Mouse (Mus musculus) hindbrain, embryonic 12.5 days (tissue): ENCODE results near the gene Herc2. TPM values are rescaled to one million over a fixed set of nuclear protein-coding genes. Genes with fewer than 3 reads are reported as not detected.

Source experiments
- ATAC-seq: fragments of 200-750 bp; cut with Nextera tagmentation; 2 replicates; pipeline ENCODE4 v1.8.0; 2017; ENCODE audit warnings: moderate TSS enrichment; ENCODE audit not compliant: low FRiP score
- H3K27ac ChIP-seq: fragments of 300-500 bp; sonication (generic); 2 replicates; pipeline ENCODE4 v1.5.1; 2016; ENCODE audit warnings: mild to moderate bottlenecking
- H3K27me3 ChIP-seq: fragments of 300-500 bp; sonication (generic); 2 replicates; pipeline ENCODE4 v1.6.1; 2016; ENCODE audit warnings: mild to moderate bottlenecking
- H3K36me3 ChIP-seq: fragments of 300-500 bp; sonication (generic); 2 replicates; pipeline ENCODE4 v1.6.1; 2016; ENCODE audit warnings: mild to moderate bottlenecking
- H3K4me1 ChIP-seq: fragments of 300-500 bp; sonication (generic); 2 replicates; pipeline ENCODE4 v1.6.1; 2016
- H3K4me2 ChIP-seq: fragments of 300-500 bp; sonication (generic); replicated peaks from 2 replicates; pipeline ENCODE4 v1.6.1; 2016; ENCODE audit warnings: mild to moderate bottlenecking
- H3K4me3 ChIP-seq: fragments of 300-500 bp; sonication (generic); 2 replicates; pipeline ENCODE4 v1.5.1; 2016; ENCODE audit warnings: mild to moderate bottlenecking
- H3K9ac ChIP-seq: fragments of 300-500 bp; sonication (generic); 2 replicates; pipeline ENCODE4 v1.6.1; 2016; ENCODE audit warnings: mild to moderate bottlenecking, moderate library complexity
- H3K9me3 ChIP-seq: fragments of 300-500 bp; sonication (generic); replicated peaks from 2 replicates; pipeline ENCODE4 v1.6.1; 2016; ENCODE audit warnings: mild to moderate bottlenecking
- WGBS: fragments of 180-500 bp; shearing (Covaris S2); methylation state at CpG from one replicate; pipeline ENCODE4 v1.1.7; 2016; 5-methylcytosine and 5-hydroxymethylcytosine counted together
- polyA plus RNA-seq: library from polyadenylated mRNA; unstranded; fragments of >200 nt; fragmentation: Nextera tagmentation; extraction: Ambion mirVana; gene quantifications from 2 replicates; pipeline ENCODE4 v1.2.1, GENCODE M21; 2016

The Herc2 gene
- polyA plus RNA-seq, 1 experiment from 2014 or later = 36.8 TPM

DNA sequence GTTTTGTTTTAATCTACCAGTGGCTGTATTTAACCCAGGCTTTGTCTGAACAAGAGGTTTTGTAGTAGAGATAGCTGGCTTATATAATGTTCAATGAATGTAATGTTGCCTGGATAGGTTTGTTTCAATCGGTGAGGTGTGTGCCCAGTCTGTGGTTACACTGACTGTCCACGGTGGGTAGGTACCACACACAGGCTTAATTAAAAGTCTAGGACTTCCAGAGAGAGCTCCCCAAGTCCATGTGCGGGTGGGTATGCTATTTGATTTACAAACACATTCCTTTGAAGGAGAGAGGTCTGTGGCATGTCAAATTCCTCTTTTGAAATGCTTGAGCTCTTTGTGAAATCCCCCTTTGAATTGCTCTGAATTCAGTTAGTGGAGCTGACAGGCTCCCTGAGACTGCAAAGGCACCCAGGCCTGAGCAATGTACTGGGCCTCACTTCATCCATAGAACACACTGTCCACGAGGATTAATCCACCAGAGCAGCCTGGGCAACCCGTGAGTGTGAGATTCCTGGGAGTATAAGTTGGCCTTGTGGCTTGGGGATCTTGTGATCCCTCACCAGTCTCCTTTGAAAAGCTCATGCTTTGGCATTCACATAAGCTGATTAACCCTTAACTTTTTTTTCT lies 185.9 kb downstream of the Herc2 start:
- no peak for ATAC-seq
- H3K36me3 ChIP-seq = peaks cover 15% of the 10 kb centered on the region

DNA sequence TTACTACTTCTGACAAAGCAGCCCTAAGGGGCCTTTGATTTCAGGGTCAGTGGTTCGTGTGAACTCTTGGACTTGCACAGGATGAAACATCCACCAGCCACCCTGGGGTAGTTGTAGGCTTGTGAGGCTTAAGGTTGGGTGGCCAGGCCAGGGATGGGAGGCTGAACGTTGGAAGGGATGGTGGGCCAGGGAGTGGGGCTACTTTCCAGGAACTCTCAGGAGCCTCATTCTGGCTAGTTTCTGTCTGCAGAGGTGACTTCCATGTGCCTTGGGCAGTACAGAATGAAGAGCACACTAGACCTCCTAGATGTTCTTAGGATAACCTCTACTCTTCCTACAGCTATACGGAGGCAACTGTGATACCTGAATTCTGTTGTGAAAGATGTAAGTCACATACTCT lies 186.6 kb downstream of the Herc2 start:
- no peak overlapping the region for H3K27ac ChIP-seq
- H3K4me2 ChIP-seq = no peak overlapping the region
- H3K9me3 ChIP-seq = no peaks in the 10 kb centered on the region
- peaks cover 3% of the 10 kb centered on the region; the same call in 1 of the 2 replicates for H3K4me1 ChIP-seq
- H3K4me3 ChIP-seq = no peak overlapping the region
- no peak for ATAC-seq
- H3K9ac ChIP-seq = no peak overlapping the region
- H3K27me3 ChIP-seq = no peaks in the 10 kb centered on the region
- 80% methylated on average over 3 of the region's 3 CpGs for WGBS
- peaks cover 9% of the 10 kb centered on the region for H3K36me3 ChIP-seq

More for the DNA sequence above, 185.9 kb downstream of the Herc2 start:
- Histone ChIP-seq H3K9me3 (no peaks in the 10 kb centered on the region), H3K4me2 (no peak overlapping the region), H3K9ac (no peak overlapping the region), H3K27ac (no peak overlapping the region), H3K27me3 (no peaks in the 10 kb centered on the region), H3K4me1 (peaks cover 3% of the 10 kb centered on the region; the same call in 1 of the 2 replicates), H3K4me3 (no peak overlapping the region)
- 45% methylated on average over 5 of the region's 5 CpGs for WGBS

DNA sequence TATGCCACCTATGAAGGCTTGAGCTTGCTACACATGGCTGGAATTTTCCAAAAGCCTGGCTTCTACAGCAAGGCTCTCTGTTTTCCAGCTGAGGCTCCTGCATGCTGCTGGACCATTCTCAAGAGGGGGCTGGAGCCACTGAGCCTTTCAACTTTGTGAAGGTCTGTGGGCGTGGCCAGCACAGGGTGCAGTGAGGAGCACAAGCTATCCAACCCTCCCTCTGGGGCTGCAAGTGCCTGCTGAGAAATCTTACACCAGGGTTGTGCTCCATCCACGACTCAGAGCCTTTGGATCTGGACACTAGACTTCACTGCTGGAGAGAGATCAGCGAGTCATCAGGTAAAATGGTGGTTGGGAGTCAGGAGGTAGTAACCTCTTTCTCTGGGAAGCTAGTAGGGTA lies 189.5 kb downstream of the Herc2 start, which contains the start of gene Oca2:
Gene Oca2, plus strand, starts transcription at position 218 of the 400 bp plus-strand sequence.
- H3K4me1 ChIP-seq = peaks cover 3% of the 10 kb centered on the region; the same call in 1 of the 2 replicates
- H3K4me2 ChIP-seq = no peak within 1 kb of the TSS
- no peak within 1 kb of the TSS for H3K27ac ChIP-seq
- no peaks in the 10 kb centered on the region for H3K27me3 ChIP-seq
- WGBS = 44% methylated on average over 3 of the region's 3 CpGs
- H3K9me3 ChIP-seq = no peaks in the 10 kb centered on the region
- H3K36me3 ChIP-seq = no peaks in the 10 kb centered on the region
- H3K9ac ChIP-seq = no peak within 1 kb of the TSS
- ATAC-seq = no peak
- no peak within 1 kb of the TSS for H3K4me3 ChIP-seq

DNA sequence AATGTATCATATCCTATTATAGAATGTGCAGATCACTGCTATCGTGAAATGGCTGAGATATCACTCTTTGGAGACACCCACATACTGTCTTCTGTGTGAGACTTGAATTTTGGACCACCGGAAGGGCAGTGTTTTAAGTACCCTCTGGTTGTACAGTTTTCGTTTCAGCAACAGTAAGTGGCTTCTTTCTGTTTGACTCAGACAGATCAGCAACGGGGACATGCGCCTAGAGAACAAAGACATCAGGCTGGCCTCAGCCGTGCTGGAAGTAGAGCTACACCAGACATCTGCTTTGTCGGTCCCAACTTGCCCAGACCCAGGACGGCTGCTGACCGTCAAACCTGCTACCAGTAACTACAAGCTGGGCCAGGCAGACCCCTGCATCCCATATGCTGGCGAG lies 204.6 kb downstream of the Herc2 start:
- H3K27ac ChIP-seq = no peak overlapping the region
- no peak overlapping the region for H3K4me2 ChIP-seq
- WGBS = 81% methylated on average over 10 of the region's 10 CpGs
- H3K4me3 ChIP-seq = no peak overlapping the region
- no peak overlapping the region for H3K9ac ChIP-seq
- H3K27me3 ChIP-seq = no peaks in the 10 kb centered on the region
- H3K4me1 ChIP-seq = no peaks in the 10 kb centered on the region
- no peaks in the 10 kb centered on the region for H3K36me3 ChIP-seq
- H3K9me3 ChIP-seq = no peaks in the 10 kb centered on the region
- ATAC-seq = no peak

GRCm38 (mm10) chr7:56257875-56258441 lies 208.0 kb downstream of the Herc2 start:
- no peak overlapping the region for H3K4me3 ChIP-seq
- no peak for ATAC-seq
- WGBS = 68% methylated on average over 3 of the region's 3 CpGs
- H3K27ac ChIP-seq = no peak overlapping the region
- no peak overlapping the region for H3K9ac ChIP-seq
- no peaks in the 10 kb centered on the region for H3K4me1 ChIP-seq
- H3K9me3 ChIP-seq = no peaks in the 10 kb centered on the region
- H3K4me2 ChIP-seq = no peak overlapping the region
- no peaks in the 10 kb centered on the region for H3K27me3 ChIP-seq
- no peaks in the 10 kb centered on the region for H3K36me3 ChIP-seq

DNA sequence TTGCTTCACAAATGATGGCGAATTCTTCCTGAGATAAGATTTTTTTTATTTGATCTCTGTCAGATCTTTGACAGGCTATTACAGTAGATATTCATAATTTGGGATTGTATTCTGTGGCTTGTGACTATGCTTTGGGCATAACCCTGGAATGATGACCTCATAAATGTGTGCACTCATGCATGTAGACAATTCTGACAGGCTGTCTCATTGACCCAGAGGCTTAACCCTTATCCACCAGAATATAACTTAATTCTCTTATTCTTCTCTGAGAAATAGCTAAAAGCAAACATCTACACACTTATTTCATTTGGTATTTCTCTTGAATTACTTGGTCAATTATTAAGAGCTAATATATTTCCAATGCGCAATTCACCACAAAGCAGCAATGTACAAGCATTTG lies 227.5 kb downstream of the Herc2 start:
- Histone ChIP-seq H3K27me3 (no peaks in the 10 kb centered on the region), H3K4me2 (no peak overlapping the region), H3K9ac (no peak overlapping the region), H3K4me3 (no peak overlapping the region), H3K27ac (no peak overlapping the region), H3K36me3 (no peaks in the 10 kb centered on the region), H3K9me3 (no peaks in the 10 kb centered on the region), H3K4me1 (no peaks in the 10 kb centered on the region)
- 90% methylated on average over 2 of the region's 2 CpGs for WGBS
- ATAC-seq = no peak

Other genes starting within 250 kb of the Herc2 start
- gene Cyfip1, start 208.5 kb upstream of the Herc2 start, polyA plus RNA-seq = 81.3 and 83.7 TPM in 2 replicates
- 45.5 and 47.0 TPM in 2 replicates for gene Nipa2, start 87.7 kb upstream of the Herc2 start, polyA plus RNA-seq
- gene Nipa1, start 30.2 kb upstream of the Herc2 start, polyA plus RNA-seq = 16.4 and 19.2 TPM in 2 replicates
- gene Oca2, start 189.6 kb downstream of the Herc2 start, polyA plus RNA-seq = 0.26 and 0.51 TPM in 2 replicates